Mouse (Mus musculus) brain, embryonic 14.5 days (tissue): Measurements from ENCODE around the gene Dock9. TPM values are rescaled to one million over a fixed set of nuclear protein-coding genes. Genes with fewer than 3 reads are reported as not detected.

Experiments used
- DNase-seq: peaks from one replicate; pipeline ENCODE4 v3.0.0-alpha.2; 2011; ENCODE audit warnings: low read depth
- CTCF ChIP-seq: fragments of 200-500 bp; IDR thresholded peaks from 2 replicates; pipeline ENCODE4 v1.5.1; 2012; ENCODE audit warnings: inconsistent platforms, mild to moderate bottlenecking, moderate library complexity, borderline replicate concordance; ENCODE audit not compliant: insufficient read depth, insufficient read length; ENCODE audit errors: extremely low read depth
- POLR2A ChIP-seq: fragments of 200-500 bp; IDR thresholded peaks from 2 replicates; pipeline ENCODE4 v1.6.1; 2012; ENCODE audit warnings: mild to moderate bottlenecking, inconsistent platforms, borderline replicate concordance; ENCODE audit not compliant: poor library complexity, insufficient read depth, insufficient read length, severe bottlenecking; ENCODE audit errors: extremely low read depth
- polyA plus RNA-seq: library from polyadenylated mRNA; depleted of rRNA; stranded (reverse); fragments of >200 nt; gene quantifications from 2 replicates; pipeline ENCODE4 v1.2.3, GENCODE M21; 2012; rRNA removed

Dock9 gene
- polyA plus RNA-seq: 23.3 and 30.3 TPM in 2 replicates

DNA sequence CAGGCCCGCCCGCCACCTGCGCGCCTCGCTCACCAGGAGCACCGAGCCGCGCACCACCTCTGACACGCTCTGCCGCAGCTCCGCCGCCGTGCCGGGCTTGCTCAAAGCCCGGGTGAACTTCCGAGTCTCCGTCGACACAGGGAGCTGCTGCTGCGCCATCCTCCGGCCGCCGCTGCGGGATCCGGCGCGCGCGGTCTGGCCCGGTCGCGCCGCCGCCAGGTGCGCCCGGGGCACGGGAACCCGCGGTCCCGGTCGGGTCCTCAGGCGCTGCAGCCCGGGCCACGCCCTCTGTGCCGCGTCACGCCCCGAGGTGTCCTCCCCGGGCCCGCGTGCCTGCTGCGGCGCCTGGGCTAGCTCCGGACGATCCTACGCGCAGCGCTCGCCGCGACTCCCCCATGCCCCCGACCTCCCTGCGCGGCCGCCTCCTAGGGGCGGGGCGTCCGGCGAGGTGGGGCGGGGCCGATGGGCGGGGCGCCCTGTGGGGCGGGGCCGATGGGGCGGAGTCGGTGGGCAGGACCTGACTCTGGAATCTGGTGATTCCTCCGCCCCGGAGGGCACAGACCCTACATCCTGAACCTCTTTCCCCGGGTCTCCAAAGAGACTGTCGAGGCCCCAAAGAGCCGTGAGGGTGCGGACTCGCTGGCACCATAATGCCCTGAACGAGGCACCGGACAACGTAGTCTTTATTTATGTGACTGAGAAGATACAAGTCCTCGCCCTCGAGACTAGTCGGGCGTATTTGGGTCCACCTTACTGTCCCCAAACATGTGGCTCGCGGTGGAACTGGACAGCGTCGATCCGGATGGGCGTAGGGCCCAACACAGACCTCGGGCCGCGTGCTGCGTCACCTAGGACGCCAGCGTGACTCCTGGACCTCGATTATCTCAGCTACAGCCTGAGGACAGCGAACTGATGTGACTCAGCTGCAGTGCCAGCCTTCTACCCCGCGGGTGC, at the start of gene Dock9:
Dock9 (minus strand) TSS at position 381 of the 954 bp plus-strand sequence.
- no peak for TF ChIP-seq CTCF
- no peak for TF ChIP-seq POLR2A
- peak; percentile 86 for DNase-seq

DNA sequence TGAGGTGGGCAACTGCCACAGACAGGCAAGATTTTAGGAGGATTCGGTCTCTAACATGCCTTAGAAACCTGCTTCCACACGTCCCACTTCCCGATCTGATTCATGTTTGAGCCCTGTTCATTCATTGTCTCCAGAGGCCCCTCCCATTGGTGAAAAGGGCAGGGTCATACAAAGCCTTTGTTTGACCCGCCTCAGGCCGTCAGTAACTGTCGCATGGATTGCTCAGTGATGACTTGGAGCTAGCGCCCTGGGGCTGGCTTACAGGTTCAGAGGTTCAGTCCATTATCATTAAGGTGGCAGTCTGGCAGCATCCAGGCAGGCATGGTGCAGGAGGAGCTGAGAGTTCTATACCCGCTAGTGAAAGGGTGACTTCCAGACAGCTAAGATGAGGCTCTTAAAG, 46.8 kb upstream of the Dock9 start:
- DNase-seq: no peak

GRCm38 (mm10) chr14:121840217-121840616, 42.6 kb upstream of the Dock9 start:
- no peak for TF ChIP-seq POLR2A
- TF ChIP-seq CTCF: no peak

More for the DNA sequence above, 46.8 kb upstream of the Dock9 start:
- TF ChIP-seq POLR2A (no peak), CTCF (no peak)

GRCm38 (mm10) chr14:121838161-121838560, 40.5 kb upstream of the Dock9 start:
- no peak for DNase-seq

More at GRCm38 (mm10) chr14:121840217-121840616, 42.6 kb upstream of the Dock9 start:
- DNase-seq: no peak

DNA sequence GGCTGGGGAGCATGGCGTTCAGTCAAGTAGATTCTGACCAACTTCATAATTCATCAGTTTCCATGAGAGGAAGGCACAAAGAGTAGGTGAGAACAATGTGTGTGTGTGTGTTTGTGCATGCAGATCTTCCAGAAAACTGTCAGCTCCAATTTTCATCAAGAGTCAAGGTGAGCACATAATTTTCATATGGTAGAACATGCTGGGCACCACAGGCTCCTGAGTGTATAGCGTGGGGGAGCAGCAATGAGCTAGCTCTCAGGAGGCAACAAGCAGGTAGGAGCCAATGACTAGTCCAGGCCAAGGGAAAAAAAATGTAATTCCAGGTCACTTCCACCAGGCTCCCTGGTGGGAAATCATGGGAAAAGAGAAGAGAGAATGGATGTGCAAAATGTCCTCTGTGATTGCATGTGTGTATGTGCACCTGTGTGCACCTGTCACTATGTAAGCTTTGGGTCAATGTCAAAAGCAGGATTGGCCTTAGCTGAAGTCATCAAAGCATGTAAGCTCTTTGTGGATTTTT, 35.4 kb upstream of the Dock9 start:
- DNase-seq: no peak
- TF ChIP-seq POLR2A (no peak), CTCF (no peak)

More at GRCm38 (mm10) chr14:121838161-121838560, 40.5 kb upstream of the Dock9 start:
- TF ChIP-seq POLR2A (no peak), CTCF (no peak)

- no peak for TF ChIP-seq CTCF
- TF ChIP-seq POLR2A: no peak
- no peak for DNase-seq
These were observed 32.3 kb upstream of the Dock9 start for GRCm38 (mm10) chr14:121829816-121830442.

DNA sequence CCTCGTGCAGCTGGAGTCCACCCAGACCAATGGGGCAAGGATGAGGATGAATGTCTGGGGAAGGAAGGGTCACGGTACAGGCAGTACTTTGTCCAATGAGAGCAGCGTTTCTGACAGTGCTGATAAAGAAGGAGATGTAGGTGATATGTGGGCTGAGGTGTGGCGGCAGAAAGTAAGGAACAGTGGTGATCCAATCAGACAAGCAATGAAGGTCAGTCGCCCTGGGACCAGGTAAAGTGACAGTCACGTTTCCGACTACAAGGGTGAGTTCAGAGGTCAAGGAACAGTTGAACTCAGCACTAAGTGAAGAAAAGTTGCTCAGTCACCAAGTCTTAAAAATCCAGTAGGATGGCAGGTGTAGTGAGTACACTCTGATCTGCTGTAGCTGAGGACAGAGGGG, 29.5 kb upstream of the Dock9 start:
- DNase-seq: no peak
- no peak for TF ChIP-seq CTCF
- no peak for TF ChIP-seq POLR2A

GRCm38 (mm10) chr14:121825521-121826445, 28.1 kb upstream of the Dock9 start:
- peak; percentile 5 for DNase-seq
- no peak for TF ChIP-seq POLR2A
- TF ChIP-seq CTCF: no peak

GRCm38 (mm10) chr14:121824322-121825103, 26.9 kb upstream of the Dock9 start:
- peak; percentile 28 for DNase-seq
- TF ChIP-seq CTCF (no peak), POLR2A (no peak)

DNA sequence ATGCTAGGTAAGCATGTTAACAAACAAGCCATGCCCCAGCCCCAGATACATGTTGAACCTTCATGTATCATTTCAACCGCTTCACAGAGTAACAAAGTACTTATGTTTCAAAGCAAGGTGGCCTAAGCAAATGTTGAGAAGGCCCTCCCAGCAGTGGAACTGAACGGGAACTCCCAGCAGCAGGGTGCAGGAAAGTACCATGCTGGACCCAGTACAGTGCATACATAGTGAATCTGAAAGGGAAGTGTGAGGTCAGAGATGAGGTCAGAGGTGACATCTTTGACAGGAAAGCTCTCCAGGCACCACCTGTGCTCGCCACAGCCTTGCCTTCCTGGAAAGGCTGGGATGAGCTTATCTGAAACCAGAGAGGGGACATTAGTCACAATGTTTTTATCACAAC, 25.4 kb upstream of the Dock9 start:
- TF ChIP-seq CTCF (no peak), POLR2A (no peak)
- DNase-seq: no peak

DNA sequence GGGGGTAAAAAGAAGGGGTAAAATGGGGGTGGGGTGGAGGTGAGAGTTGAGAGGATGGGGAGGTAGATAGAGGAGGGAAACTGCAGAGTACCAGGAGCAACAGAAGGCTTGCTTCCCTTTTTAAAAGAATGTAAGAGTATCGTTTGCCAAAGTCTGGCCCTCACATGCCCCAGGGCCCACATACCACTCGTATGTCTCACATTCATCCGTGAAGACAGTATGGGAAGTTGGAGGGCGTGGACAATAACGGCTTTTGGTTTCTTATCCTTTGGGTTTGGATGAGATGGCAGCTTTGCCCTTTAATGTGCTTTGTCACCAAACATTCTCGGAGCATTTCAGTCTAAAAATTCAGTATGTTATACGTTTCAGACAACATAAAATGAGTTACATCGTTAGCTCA, 24.9 kb upstream of the Dock9 start:
- no peak for DNase-seq
- TF ChIP-seq POLR2A (no peak), CTCF (no peak)
